Mouse (Mus musculus): ENCODE results near the gene Ahcyl2.

Gene Ahcyl2

GRCm38 (mm10) chr6:29853213-29853899 is 85.5 kb downstream of the Ahcyl2 start:
- DNase-seq = peak; percentile 68 to 88

GRCm38 (mm10) chr6:29853900-29854390 is 86.1 kb downstream of the Ahcyl2 start:
- DNase-seq = no peak

DNA sequence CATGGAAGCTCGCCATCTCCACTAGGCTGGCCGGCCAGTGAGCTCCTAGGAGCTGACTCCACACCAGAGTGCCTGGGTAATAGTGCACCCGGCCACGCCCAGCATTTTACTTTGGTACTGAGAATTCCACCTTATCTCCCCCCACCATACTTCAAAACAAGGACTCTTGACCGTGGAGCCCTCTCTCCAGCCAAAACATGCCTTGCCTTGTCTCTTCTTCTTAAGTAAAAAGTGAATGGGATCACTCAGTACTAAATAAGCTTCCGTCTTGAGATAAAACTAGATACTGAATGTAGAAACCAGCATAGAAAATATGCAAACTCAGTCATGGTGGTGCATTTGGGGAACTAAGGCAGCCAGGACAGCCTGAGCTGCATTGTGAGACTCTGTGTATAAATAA is 90.8 kb downstream of the Ahcyl2 start:
- peak in 1 of 2 experiments; percentile 48 for DNase-seq

DNA sequence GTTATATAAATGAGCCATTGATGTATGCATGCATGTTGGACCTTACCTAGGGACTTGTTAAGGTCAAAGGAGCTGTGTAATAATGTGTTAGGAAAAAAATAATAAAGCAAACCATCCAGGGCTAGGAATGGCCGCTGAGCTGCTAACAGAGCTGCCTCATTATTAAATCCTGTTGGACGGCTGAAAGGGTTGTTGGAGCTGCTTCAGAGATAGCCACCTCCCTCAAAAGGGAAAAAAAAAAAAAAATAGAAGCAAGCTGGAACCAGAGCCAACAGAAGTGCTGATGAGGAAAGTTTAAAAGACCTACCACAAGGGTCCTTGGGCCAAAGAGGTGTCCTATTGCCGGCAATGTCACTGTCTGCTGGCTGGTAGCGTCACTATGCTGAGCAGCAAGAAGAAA is 91.5 kb downstream of the Ahcyl2 start:
- peak; percentile 31 to 49 for DNase-seq

GRCm38 (mm10) chr6:29860238-29860637 is 92.4 kb downstream of the Ahcyl2 start:
- peak; percentile 57 to 79 for DNase-seq

DNA sequence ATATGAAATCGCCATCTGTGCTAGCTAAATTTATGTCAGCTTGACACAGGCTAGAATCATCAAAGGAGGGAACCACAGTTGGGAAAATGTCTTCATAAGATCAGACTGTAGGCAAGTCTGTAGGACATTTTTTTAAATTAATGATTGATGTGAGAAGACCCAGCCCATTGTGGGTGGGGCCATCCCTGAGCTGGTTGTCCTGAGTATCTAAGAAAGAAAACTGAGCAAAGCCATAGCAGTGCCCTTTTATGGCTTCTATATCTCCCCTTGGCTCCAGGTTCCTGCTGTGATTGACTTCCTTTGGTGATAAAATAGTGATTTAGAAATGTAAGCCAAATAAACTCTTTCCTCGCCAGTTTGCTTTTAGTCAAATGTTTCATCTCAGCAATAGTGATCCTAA is 97.1 kb downstream of the Ahcyl2 start:
- DNase-seq = peak in 1 of 2 experiments; percentile 34

DNA sequence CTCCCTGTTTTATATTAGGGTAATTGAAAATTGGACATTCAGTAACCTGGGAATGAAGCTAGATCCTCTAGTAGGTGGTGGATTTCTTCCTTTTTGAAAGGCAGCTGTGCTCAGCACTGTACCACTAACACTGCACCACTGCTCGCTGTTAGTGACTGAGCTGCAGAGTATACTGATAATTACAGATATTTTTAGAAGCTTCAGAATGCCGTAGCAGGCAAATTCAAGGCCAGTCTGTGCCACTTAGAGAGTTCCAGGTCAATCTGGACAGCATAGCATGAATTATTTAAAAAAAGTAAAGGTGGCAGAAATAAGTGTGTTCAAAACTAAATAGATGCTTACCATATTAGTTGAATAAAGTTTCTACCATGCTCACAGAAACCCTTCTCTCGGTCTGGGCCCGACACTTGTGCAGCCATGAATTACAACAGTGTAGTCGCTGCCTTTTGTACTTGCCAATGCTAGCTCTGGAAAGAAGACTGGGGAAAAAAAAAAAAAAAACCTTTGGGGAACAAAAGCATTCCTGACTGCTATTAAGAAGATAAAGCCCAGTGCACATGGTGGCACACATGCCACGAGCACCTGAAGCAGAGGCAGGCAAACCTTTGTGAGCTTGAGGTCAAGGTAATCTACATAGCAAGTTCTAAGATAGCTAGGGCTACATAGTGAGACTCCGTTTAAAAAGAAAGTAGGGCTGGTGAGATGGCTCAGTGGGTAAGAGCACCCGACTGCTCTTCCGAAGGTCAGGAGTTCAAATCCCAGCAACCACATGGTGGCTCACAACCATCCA is 99.3 kb downstream of the Ahcyl2 start:
- no peak for DNase-seq

DNA sequence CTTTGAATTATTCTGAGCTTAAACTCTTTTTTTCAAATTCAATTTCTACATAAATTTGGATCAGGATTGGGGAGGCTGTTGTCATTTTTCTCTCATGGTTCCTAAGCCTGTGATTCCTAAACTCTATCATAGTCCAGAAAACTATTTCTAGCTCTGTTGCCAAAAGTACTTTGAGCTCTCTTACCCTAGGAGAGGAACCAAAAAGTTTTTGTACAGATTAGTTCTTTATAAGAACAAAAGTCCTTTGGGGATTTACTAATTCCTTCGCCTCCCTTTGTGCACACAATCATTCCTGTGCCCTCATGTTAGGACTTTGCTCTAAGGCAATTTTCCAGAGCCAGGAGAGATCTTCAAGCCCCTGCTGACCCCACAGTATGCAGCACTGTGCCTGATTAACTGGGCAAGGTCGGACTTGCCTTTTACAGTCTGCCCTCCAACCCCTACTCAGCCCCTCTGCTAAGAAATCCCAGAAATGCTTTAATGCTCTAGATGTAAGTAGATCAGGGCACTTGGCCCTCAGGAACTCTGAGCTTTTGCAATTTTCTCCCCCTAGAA is 100.6 kb downstream of the Ahcyl2 start:
- peak; percentile 34 to 64 for DNase-seq

DNA sequence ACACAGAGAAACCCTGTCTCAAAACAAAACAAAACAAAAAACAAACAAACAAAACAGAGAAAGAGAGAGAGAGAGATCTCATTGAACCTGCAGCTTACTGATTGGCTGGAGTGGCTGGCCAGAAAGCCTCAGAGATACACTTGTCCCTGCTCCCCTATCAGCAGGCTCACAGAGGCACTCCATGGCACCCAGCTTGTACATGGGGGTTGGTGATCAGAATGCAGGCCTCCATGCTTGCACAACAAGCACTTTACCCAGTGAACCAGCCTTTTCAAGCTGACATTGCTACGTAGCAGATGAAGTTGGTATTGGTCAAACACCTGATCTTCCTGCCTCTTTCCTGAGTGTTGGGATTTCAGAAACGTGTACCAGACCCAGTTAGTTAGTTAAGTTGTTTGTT is 105.8 kb downstream of the Ahcyl2 start:
- DNase-seq = no peak

DNA sequence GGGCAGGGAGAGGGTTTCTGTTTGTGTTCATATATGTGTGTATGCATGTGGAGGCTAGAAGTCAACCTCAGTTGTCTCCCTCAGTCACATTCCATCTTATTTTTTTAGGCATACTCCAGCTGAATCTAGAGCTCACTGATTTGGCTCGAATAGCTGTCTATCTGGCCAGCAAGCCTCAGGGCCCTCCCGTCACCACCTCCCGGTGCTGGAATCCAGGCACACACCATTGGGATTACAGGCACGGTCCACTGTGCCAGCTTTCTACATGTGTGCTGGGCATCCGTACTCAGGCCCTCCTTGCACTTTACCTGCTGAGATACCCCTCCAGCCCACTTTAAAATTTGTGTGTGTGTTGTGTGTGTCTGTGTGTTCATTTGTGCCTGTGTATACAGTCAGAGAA is 107.8 kb downstream of the Ahcyl2 start:
- DNase-seq = no peak

DNA sequence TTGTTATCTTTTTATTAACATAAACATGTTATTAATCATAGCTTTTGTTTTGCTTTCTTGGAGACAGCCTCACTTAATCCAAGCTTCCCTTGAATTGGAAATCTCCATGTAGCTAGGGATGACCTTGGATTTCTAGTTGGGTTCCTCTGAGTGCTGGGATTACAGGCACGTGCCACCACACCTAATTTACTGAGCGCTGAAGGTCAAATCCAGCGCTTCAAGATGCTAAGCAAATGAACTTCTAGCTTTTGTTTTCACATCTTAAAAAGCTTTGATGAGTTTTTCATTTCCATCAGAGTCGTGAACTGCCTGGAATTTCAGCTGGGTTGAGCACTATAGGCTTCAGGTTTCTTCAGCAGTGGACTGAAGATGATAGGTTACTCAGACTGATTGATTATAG is 109.0 kb downstream of the Ahcyl2 start:
- DNase-seq = no peak

DNA sequence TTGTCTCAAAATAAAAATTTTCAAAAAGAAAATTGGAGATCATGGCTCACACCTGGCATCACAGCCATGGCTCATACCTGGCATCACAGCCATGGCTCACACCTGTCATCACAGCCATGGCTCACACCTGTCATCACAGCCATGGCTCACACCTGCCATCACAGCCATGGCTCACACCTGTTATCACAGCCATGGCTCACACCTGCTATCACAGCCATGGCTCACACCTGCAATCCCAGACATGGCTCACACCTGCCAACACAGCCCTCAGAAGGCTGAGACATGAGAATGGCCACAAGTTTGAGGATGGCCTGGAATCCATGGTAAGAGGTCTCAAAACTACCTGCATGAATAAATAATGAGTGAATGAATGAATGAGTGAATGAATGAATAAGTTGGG is 111.8 kb downstream of the Ahcyl2 start:
- DNase-seq = no peak

GRCm38 (mm10) chr6:29880796-29881195 is 113.0 kb downstream of the Ahcyl2 start:
- no peak for DNase-seq

DNA sequence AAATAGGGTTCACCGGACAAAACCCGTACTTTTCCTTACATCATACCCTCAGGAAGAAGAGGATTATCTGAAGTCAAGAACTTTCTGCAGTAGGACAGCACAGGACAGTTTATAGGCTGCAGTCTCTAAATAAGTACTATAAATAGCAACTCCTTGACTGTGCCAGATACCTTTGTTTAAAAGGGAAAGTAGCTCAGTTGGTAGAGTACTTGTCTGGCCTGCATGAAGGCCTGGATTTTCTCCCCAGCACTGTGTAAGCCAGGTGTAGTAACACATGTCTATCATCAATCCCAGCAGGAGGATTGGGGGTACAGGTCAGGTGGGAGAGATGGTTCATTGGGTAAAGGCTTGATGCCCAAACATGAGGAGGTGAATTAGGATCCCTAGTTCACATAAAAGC is 114.1 kb downstream of the Ahcyl2 start:
- no peak for DNase-seq

DNA sequence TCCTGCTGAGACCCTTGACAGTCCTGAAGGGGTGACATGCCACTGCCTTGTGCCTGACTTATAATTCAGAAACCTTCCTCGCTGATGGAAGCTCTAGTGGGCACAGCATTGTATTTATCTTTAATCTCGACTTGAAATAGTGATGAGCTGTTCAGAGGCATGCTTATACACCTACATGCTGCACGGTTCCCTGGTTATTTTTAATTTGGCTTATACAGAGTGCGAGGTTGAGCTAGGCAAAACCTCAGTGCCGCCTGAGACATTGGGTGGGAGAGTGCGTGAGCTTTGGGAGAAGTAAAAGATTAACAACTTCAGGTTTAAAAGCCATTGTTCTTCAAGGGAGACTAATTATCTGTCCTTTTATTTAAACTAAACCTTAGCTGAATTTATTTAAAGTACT is 115.1 kb downstream of the Ahcyl2 start:
- DNase-seq = no peak

DNA sequence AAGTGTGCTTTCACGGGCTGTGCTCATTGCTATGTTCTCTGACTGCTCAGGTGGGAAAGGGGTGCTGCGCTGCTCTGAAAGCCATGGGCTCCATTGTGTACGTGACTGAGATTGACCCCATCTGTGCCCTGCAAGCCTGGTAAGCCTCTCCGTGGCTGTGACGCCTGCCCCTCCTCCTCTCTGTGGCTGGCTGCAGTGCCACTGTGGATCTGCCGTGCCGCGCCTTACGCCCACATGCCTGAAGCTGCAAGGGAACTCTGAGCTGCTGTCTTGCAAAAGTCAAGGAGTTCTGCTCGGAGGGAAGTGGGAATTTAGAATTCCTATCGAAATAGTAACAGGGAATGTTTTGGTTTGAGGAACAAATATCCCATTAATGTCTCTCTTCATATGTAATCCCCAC is 123.3 kb downstream of the Ahcyl2 start:
- DNase-seq = peak in 1 of 2 experiments; percentile 35

- DNase-seq = no peak
These were observed 129.2 kb downstream of the Ahcyl2 start for GRCm38 (mm10) chr6:29896976-29897375.

DNA sequence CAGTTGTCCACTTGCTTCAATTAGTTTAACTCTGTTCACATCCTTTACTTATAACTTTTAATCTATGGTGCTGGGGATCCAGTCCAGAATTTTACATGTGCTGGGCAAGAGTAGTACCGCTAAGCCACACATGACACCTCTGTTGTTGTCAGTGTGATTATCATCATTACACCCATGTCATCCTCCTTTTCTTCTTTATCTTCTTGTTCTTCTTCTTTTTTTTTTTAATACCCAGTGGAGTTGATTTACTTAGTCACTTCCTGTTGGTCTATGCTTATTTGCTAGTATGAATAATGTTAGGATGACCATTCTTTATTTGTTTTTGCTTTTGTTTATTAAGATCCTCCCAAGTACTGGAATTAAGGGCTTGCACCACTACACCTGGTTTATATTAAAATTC is 133.6 kb downstream of the Ahcyl2 start:
- no peak for DNase-seq

DNA sequence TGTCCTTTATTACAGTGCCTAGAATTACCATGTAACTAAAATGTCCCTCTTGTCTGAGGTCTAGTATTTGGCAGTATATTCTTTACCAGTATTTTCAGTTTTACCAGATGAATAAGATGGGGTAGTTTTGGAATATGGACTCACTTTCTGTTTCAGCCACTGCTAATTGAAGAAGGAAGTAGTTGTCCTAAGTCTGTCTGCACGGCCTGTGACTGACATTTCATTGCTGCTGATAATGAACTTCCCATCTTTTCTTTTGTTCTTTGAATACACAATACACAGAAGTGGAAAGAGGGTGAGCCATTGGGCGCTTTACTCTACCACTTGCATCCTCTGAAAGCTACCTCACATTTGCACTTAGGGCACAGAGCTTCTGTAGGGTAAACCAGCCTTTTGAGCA is 134.4 kb downstream of the Ahcyl2 start:
- no peak for DNase-seq

GRCm38 (mm10) chr6:29903343-29903914 is 135.6 kb downstream of the Ahcyl2 start:
- DNase-seq = no peak

- DNase-seq = no peak
These were observed 136.5 kb downstream of the Ahcyl2 start for GRCm38 (mm10) chr6:29904281-29904680.

DNA sequence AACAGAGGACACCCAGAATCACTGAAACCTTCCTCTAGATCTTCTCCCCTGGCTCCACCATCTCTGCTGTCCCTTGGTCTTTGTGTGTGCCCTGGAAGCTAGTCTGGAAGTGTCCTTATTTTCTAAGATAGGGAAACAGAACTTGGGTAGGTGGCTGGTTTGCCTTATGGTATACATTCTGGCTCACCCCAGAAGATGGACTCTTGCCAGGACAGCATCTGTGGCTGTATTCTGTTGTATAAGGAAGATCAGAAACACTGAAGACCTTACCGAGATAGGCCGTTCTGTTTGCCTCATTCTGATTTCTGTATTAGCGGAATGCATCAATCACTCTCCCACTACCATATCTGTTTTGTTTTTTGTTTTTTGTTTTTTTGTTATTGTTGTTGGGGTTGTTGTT is 142.8 kb downstream of the Ahcyl2 start:
- DNase-seq = no peak

GRCm38 (mm10) chr6:29913673-29914072 is 145.9 kb downstream of the Ahcyl2 start:
- no peak for DNase-seq

GRCm38 (mm10) chr6:29914136-29914535 is 146.3 kb downstream of the Ahcyl2 start:
- no peak for DNase-seq

All from kidney, postnatal 36 days (tissue).